Mouse (Mus musculus) heart, embryonic 10.5 days (tissue): Measurements from ENCODE around the gene Kifc3. TPM values are rescaled to one million over a fixed set of nuclear protein-coding genes. Genes with fewer than 3 reads are reported as not detected.
"Not testable (repeated sequence)": the region's sequence is repeated elsewhere in the genome, so short reads cannot be mapped to it uniquely, and the experiment has no call there.

Source experiments
- DNase-seq: peaks from one replicate; pipeline ENCODE4 v3.0.0-alpha.2; 2017; ENCODE audit warnings: low spot score
- H3K27ac ChIP-seq: fragments of 300-500 bp; sonication (generic); 2 replicates; pipeline ENCODE4 v1.5.1; 2016; ENCODE audit warnings: mild to moderate bottlenecking
- H3K27me3 ChIP-seq: fragments of 300-500 bp; sonication (generic); 2 replicates; pipeline ENCODE4 v1.6.1; 2016; ENCODE audit warnings: mild to moderate bottlenecking; ENCODE audit not compliant: poor library complexity, insufficient read depth, severe bottlenecking
- H3K36me3 ChIP-seq: fragments of 300-500 bp; sonication (generic); 2 replicates; pipeline ENCODE4 v1.6.1; 2016; ENCODE audit warnings: mild to moderate bottlenecking, moderate library complexity
- H3K4me1 ChIP-seq: fragments of 300-500 bp; sonication (generic); 2 replicates; pipeline ENCODE4 v1.6.1; 2016; ENCODE audit warnings: mild to moderate bottlenecking
- H3K4me3 ChIP-seq: fragments of 300-500 bp; sonication (generic); 2 replicates; pipeline ENCODE4 v1.5.1; 2016; ENCODE audit warnings: mild to moderate bottlenecking, moderate library complexity
- H3K9me3 ChIP-seq: fragments of 300-500 bp; sonication (generic); 2 replicates; pipeline ENCODE4 v1.6.1; 2016; ENCODE audit warnings: mild to moderate bottlenecking, moderate library complexity
- WGBS: fragments of 180-500 bp; shearing (Covaris S2); methylation state at CpG from one replicate; pipeline ENCODE4 v1.1.7; 2016; 5-methylcytosine and 5-hydroxymethylcytosine counted together
- polyA plus RNA-seq: library from polyadenylated mRNA; unstranded; fragments of >200 nt; fragmentation: Nextera tagmentation; extraction: Ambion mirVana; gene quantifications from 2 replicates; pipeline ENCODE4 v1.2.1, GENCODE M21; 2016

Gene Kifc3
- polyA plus RNA-seq, 1 experiment from 2014 or later, result 15.3 TPM

DNA sequence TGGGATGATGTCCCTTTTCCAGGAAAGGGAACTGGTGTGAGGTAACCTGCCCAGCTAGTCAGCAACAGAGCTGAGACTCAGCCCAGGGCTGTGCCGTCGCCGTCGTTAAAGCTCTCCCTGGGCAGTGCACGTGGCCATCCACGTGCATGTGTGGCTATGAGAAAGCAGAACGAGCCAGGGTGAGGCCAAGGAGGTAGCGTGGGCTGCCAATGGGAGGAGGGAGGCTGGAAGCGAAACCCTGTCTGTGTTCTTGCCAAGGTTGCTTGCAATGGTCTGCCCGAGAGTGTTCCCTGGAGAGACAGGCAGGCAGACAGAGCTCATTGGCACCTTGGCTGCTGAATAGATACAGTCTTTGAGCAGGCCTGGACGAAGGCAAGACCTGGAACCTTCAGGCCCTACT, 36.7 kb downstream of the Kifc3 start:
- H3K9me3 ChIP-seq, result no peaks in the 10 kb centered on the region
- 0 out of 2 replicates have a peak, but pooled peaks cover 3% of the 10 kb centered on the region for H3K27me3 ChIP-seq
- peaks cover 26% of the 10 kb centered on the region for H3K4me1 ChIP-seq
- no peak overlapping the region for H3K4me3 ChIP-seq
- H3K27ac ChIP-seq, result no peak overlapping the region
- WGBS, result 72% methylated on average over 11 of the region's 11 CpGs
- no peak for DNase-seq
- H3K36me3 ChIP-seq, result no peaks in the 10 kb centered on the region

DNA sequence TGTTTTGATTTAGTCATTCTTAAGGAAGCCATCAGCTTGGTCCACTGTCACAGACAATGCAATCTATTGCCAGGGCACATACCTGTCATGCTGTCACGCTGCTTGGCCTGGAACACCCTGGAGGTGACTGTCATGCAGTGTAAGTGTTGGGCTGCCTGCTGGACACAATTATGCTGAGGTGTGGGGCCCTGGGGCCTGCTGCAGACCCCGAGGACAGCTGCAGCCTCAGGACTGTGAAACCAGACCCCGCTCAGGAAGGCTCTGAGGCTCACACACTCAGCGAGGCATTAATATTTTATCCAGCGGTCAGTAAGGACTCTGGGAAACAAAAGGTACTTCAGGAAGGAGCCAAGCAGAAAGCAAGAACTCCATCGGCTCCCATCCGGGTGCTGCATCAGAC, 38.1 kb downstream of the Kifc3 start:
- no peak overlapping the region for H3K4me3 ChIP-seq
- H3K27ac ChIP-seq, result no peak overlapping the region
- WGBS, result 65% methylated on average over 7 of the region's 7 CpGs
- DNase-seq, result no peak
- H3K36me3 ChIP-seq, result no peaks in the 10 kb centered on the region
- H3K9me3 ChIP-seq, result no peaks in the 10 kb centered on the region
- 0 out of 2 replicates have a peak, but pooled peaks cover 3% of the 10 kb centered on the region for H3K27me3 ChIP-seq
- peaks cover 26% of the 10 kb centered on the region for H3K4me1 ChIP-seq

DNA sequence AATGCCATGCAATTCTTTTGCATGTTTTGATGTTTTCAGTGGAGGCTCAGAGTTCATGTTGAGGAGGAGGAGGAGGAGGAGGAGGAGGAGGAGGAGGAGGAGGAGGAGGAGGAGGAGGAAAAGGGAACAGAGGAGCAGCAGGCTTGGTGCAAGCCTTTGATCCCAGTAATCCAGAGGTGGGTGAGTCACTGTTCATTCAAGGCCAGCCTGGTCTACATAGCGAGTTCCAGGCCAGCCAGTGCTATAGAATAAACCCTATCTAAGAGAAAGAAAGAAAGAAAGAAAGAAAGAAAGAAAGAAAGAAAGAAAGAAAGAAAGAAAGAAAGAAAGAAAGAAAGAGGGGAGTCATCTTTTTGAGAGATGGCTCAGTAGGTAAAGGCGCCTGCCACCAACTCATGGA, 38.6 kb downstream of the Kifc3 start:
- 79% methylated on average over 2 of the region's 2 CpGs for WGBS
- H3K27ac ChIP-seq, result not testable (repeated sequence)

DNA sequence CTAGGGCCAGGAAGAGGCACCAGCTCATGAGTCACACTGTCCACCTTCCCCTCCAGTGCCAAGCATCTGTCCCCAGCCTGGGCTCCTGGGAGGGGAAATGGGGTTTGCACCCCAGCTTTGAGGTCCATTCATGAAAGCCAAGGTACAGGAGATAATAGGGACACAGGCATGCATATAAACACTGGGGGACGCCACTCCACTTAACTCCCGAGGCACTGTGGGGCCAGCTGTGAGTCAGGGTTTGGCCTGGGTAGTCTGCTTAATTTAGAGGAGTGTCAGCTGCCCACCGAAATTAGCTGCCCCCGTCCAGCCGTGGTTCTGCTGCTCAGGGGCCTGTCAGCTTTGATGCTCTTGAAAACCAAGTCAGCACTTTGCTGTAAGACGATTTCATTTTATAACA, 39.8 kb downstream of the Kifc3 start:
- Histone ChIP-seq H3K27me3 (0 out of 2 replicates have a peak, but pooled peaks cover 3% of the 10 kb centered on the region), H3K27ac (no peak overlapping the region), H3K36me3 (no peaks in the 10 kb centered on the region), H3K4me3 (no peak overlapping the region), H3K9me3 (no peaks in the 10 kb centered on the region), H3K4me1 (peaks cover 19% of the 10 kb centered on the region)
- 47% methylated on average over 6 of the region's 6 CpGs for WGBS
- no peak for DNase-seq

More for the DNA sequence above, 38.6 kb downstream of the Kifc3 start:
- not testable (repeated sequence) for H3K36me3 ChIP-seq, DNase-seq, H3K4me3 ChIP-seq, H3K27me3 ChIP-seq, H3K9me3 ChIP-seq
- H3K4me1 ChIP-seq, result peaks cover 23% of the 10 kb centered on the region

DNA sequence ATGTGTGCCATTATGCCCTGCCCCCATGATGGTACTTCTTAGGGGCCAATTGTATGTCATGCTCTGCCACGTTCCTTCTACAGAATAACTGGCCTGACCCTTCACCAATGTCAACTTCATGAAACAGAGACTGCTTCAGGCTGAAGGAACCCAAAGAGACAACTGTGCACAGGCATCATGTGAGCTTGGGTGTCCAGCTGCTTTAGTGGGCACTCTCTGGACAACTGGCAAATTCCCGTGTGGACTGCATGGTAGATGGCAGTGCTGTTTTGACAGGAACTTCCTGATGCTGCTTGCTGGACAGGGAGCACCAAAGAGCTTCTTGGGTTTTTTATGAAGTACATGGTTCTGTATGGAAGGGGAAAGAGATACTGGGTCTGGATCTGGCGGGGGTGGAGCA, 43.3 kb downstream of the Kifc3 start:
- Histone ChIP-seq H3K27ac (no peak overlapping the region), H3K27me3 (0 out of 2 replicates have a peak, but pooled peaks cover under 1% of the 10 kb centered on the region), H3K4me3 (no peak overlapping the region), H3K4me1 (peaks cover 22% of the 10 kb centered on the region), H3K36me3 (no peaks in the 10 kb centered on the region), H3K9me3 (no peaks in the 10 kb centered on the region)
- DNase-seq, result no peak
- 70% methylated on average over 3 of the region's 3 CpGs for WGBS

DNA sequence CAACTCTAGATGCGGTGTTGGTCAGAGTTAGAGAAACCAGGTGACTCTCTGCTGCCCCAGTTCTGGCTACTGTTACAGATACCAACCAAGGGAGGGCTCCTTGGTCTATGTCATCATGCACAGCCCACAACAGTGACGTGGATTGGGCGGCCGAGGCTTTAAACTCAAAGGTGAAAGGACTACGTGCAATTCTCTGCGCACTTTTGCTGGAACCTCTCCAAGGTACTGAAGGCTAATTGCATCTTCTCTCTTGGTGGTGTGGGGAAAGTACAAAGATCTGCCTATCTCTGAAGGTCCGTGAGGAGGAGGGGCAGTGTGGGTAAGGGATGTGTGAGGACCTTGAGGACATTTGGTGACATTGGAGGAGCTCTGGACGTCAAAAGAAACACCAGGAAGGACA, 44.0 kb downstream of the Kifc3 start:
- Histone ChIP-seq H3K36me3 (no peaks in the 10 kb centered on the region), H3K27ac (no peak overlapping the region), H3K9me3 (no peaks in the 10 kb centered on the region), H3K27me3 (no peaks in the 10 kb centered on the region), H3K4me1 (peaks cover 20% of the 10 kb centered on the region), H3K4me3 (no peak overlapping the region)
- DNase-seq, result no peak
- 64% methylated on average over 8 of the region's 8 CpGs for WGBS

DNA sequence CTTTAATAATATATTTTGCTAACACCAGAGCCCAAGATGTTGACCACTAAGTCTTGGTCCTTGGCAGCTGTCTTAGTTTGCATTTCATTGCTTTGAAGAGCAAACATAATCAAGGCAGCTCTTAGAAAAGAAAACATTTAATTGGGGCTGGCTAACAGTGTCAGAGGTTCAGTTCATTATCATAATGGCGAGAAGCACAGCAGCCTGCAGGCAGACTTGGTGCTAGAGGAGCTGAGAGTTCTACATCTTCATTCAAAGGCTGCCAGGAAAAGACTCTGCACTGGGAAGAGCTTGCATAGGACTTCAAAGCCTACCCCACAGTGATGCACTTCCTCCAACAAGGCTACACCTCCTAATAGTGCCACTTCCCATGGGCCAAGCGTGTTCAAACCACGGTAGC, 45.5 kb downstream of the Kifc3 start:
- DNase-seq, result no peak
- 65% methylated on average over 3 of the region's 3 CpGs for WGBS
- H3K4me1 ChIP-seq, result peaks cover 12% of the 10 kb centered on the region
- no peaks in the 10 kb centered on the region for H3K27me3 ChIP-seq
- no peak overlapping the region for H3K4me3 ChIP-seq
- H3K9me3 ChIP-seq, result no peaks in the 10 kb centered on the region
- no peaks in the 10 kb centered on the region for H3K36me3 ChIP-seq
- H3K27ac ChIP-seq, result no peak overlapping the region

DNA sequence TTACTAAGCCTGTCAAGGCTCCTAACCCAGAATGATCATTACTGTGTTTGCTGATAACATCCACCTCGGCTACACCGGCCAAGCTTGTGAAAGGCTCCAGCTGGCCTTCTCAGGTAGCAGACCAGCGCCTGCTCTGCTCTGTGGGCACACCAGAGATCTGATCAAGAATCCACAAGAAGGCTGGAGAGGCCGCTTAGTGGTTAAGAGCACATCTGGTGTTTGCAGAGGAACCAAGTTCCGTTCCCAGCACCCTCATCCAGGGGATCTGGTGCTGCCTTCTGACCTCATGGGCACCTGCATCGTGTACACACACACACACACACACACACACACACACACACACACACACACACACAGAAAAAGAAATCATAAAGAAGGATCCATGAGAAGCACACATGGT, 46.5 kb downstream of the Kifc3 start:
- H3K9me3 ChIP-seq, result no peaks in the 10 kb centered on the region
- no peak for DNase-seq
- peaks cover 15% of the 10 kb centered on the region for H3K4me1 ChIP-seq
- H3K36me3 ChIP-seq, result no peaks in the 10 kb centered on the region
- no peak overlapping the region for H3K4me3 ChIP-seq
- WGBS, result 68% methylated on average over 6 of the region's 6 CpGs
- H3K27me3 ChIP-seq, result no peaks in the 10 kb centered on the region
- no peak overlapping the region for H3K27ac ChIP-seq

DNA sequence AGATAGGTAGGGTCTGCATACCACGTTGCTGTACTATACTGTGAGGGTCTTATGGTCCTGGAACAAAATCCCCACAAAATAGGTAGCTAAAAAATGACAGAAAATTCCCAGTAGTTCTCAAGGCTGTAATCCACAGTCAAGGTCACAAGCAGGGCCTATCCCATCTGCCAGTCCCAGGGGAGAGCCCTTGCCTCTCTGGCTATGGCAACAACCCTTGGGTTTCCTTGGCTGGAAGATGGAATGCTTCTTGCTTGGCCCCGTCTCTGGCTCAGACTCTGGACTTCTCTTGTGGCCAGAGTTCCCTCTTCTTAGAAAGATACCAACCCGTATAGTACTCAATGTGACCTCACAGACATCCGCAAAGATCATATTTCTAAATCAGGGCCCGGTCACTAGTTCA, 47.3 kb downstream of the Kifc3 start:
- DNase-seq, result no peak
- H3K36me3 ChIP-seq, result no peaks in the 10 kb centered on the region
- no peak overlapping the region for H3K4me3 ChIP-seq
- no peaks in the 10 kb centered on the region for H3K9me3 ChIP-seq
- H3K4me1 ChIP-seq, result peaks cover 15% of the 10 kb centered on the region
- H3K27ac ChIP-seq, result no peak overlapping the region
- no peaks in the 10 kb centered on the region for H3K27me3 ChIP-seq
- WGBS, result 80% methylated on average over 5 of the region's 5 CpGs

DNA sequence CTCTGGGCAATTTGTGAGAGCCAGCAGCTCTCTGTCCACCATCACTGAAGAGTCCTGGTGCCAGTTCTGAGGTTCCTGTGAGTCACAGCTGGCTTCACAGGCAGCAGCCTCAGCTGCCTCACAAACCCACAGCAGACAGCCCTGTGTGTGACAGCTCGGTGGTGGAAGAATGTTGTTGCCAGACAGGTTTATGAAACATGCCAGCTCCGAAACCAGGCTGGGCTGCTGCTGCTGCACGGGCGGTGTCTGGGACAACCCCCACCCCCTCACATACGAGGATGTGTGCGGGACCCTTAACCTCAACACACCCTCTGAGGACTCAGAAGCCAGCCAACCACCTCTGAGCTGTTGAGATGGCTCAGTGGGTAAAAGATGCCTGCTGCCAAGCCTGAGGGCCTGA, 48.0 kb downstream of the Kifc3 start:
- WGBS, result 60% methylated on average over 6 of the region's 6 CpGs
- no peaks in the 10 kb centered on the region for H3K9me3 ChIP-seq
- no peak for DNase-seq
- no peak overlapping the region for H3K4me3 ChIP-seq
- no peaks in the 10 kb centered on the region for H3K27me3 ChIP-seq
- H3K27ac ChIP-seq, result 0 out of 2 replicates have a peak overlapping the region, but pooled peaks have one; percentile 47
- peaks cover 15% of the 10 kb centered on the region for H3K4me1 ChIP-seq
- no peaks in the 10 kb centered on the region for H3K36me3 ChIP-seq

DNA sequence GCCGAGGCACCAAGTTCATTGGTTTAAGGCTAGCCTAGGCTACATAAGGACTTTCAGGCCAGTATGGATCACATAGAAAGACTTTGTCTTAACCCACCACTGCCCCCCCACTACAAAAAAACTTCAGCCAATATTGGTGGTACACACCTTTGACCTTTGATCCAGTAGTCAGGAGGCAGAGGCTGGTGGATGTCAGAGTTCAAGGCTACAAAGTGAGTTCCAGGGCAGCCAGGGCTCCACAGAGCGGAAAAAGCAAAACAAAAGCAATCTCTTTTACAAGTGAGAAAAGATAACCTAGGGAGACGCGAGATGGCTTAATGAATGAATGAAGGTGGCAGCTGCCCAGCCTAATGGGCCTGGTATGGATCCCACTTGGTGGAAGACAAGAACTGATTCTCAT, 48.6 kb downstream of the Kifc3 start:
- no peaks in the 10 kb centered on the region for H3K9me3 ChIP-seq
- H3K27me3 ChIP-seq, result 0 out of 2 replicates have a peak, but pooled peaks cover 3% of the 10 kb centered on the region
- no peak overlapping the region for H3K27ac ChIP-seq
- DNase-seq, result no peak
- WGBS, result 55% methylated on average over 4 of the region's 4 CpGs
- no peaks in the 10 kb centered on the region for H3K36me3 ChIP-seq
- H3K4me1 ChIP-seq, result peaks cover 15% of the 10 kb centered on the region
- no peak overlapping the region for H3K4me3 ChIP-seq

DNA sequence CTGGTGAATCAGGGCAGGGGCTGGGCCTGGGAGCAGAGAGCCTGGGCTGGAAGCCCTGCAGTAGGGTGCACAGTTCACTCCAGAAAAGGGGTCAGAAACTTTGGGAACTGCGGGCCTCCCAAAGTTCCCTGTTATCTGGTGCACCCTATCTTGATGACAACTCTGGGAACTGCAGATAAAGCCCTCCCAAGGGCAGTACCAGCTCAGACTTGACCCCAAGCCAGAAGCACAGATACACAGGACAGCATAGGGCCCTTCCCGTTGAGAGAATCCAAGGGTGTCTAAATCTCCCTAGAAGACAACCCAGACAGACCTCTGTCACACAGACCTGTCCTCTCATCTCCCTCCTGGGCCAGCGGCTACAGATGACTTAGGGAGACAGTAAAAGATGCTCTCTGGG, 52.0 kb downstream of the Kifc3 start:
- Histone ChIP-seq H3K4me3 (no peak overlapping the region), H3K27me3 (0 out of 2 replicates have a peak, but pooled peaks cover 3% of the 10 kb centered on the region), H3K36me3 (no peaks in the 10 kb centered on the region), H3K4me1 (peaks cover 15% of the 10 kb centered on the region), H3K27ac (no peak overlapping the region), H3K9me3 (no peaks in the 10 kb centered on the region)
- WGBS, result 65% methylated on average over 3 of the region's 3 CpGs
- no peak for DNase-seq

DNA sequence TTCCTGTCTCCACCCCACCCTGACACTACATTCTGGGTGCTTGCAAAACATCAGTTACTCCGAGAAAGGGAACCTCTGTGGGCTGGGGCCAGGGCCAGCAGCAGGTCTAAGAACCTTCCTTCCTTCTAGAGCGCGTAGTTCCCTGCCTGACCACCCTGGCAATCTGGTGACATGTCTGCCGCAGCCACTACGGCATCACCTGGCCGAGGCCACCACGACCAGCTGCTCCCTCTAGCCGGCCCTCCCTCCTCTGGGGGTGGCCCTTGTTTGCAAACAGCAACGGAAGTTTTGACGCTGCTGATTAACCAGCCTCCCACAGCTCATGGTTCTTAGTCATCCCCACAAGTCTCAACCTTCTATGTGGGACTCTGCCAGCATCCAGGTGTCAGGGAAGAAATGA, 53.2 kb downstream of the Kifc3 start:
- Histone ChIP-seq H3K36me3 (no peaks in the 10 kb centered on the region), H3K4me3 (no peak overlapping the region), H3K4me1 (peaks cover 15% of the 10 kb centered on the region), H3K27ac (no peak overlapping the region), H3K27me3 (0 out of 2 replicates have a peak, but pooled peaks cover 3% of the 10 kb centered on the region), H3K9me3 (no peaks in the 10 kb centered on the region)
- no peak for DNase-seq
- WGBS, result 53% methylated on average over 10 of the region's 10 CpGs

DNA sequence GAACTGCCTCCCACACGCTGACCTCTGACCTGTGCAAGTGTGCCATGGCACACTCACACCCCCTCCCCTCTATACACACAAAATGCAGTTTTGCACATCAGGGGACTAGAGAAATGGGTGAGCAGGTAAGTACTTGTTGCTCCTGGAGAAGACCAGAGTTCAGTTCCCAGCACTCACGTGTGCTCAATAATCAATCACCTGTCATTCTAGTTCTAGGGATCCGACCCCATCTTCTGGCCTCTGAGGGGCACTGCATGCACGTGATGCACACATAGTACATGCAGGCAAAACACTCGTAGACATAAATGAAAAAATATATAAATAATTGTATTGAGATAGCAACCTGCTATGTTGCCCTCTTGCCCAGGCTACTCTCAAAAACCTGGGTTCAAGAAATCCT, 55.8 kb downstream of the Kifc3 start:
- no peaks in the 10 kb centered on the region for H3K36me3 ChIP-seq
- H3K27ac ChIP-seq, result no peak overlapping the region
- H3K27me3 ChIP-seq, result 0 out of 2 replicates have a peak, but pooled peaks cover 3% of the 10 kb centered on the region
- DNase-seq, result no peak
- no peak overlapping the region for H3K4me3 ChIP-seq
- H3K9me3 ChIP-seq, result no peaks in the 10 kb centered on the region
- peaks cover 39% of the 10 kb centered on the region for H3K4me1 ChIP-seq
- 88% methylated on average over 5 of the region's 5 CpGs for WGBS
